Mouse (Mus musculus): ENCODE measurements around the gene Sdccag8. TPM values are rescaled to one million over a fixed set of nuclear protein-coding genes. Genes with fewer than 3 reads are reported as not detected.
"Not testable (repeated sequence)": the region's sequence is repeated elsewhere in the genome, so short reads cannot be mapped to it uniquely, and the experiment has no call there.

Gene Sdccag8
- polyA plus RNA-seq, 1 experiment from 2014 or later: 31.5 TPM

- Histone ChIP-seq H3K9me3 (replicated peaks; ENCODE audit: control insufficient read depth, low read length) (no peaks in the 10 kb centered on the region), H3K27ac (ENCODE audit: low read depth, low read length) (peak overlapping the region; percentile 93), H3K4me2 (ENCODE audit: low read length) (no peak overlapping the region), H3K27me3 (replicated peaks; ENCODE audit: control insufficient read depth, insufficient read depth, low read length) (no peaks in the 10 kb centered on the region), H3K9ac (ENCODE audit: low read length) (peak overlapping the region; percentile 33; the same call in 1 of the 2 replicates), H3K4me3 (ENCODE audit: low read depth, low read length) (no peak overlapping the region), H3K36me3 (ENCODE audit: control insufficient read depth, insufficient read depth, low read length) (no peaks in the 10 kb centered on the region), H3K4me1 (ENCODE audit: control insufficient read depth, insufficient read depth, low read length) (peaks cover 20% of the 10 kb centered on the region)
- 50% methylated on average over 13 of the region's 13 CpGs for WGBS
- DNase-seq (ENCODE audit: low spot score) (no peak), ATAC-seq (no peak)
Observed at GRCm38 (mm10) chr1:176934043-176934762, 119.7 kb downstream of the Sdccag8 start.

- Histone ChIP-seq H3K4me3 (ENCODE audit: low read depth, low read length) (no peak overlapping the region), H3K9ac (ENCODE audit: low read length) (no peak overlapping the region), H3K9me3 (replicated peaks; ENCODE audit: control insufficient read depth, low read length) (no peaks in the 10 kb centered on the region), H3K4me2 (ENCODE audit: low read length) (no peak overlapping the region), H3K4me1 (ENCODE audit: control insufficient read depth, insufficient read depth, low read length) (peaks cover 9% of the 10 kb centered on the region), H3K27me3 (replicated peaks; ENCODE audit: control insufficient read depth, insufficient read depth, low read length) (no peaks in the 10 kb centered on the region), H3K27ac (ENCODE audit: low read depth, low read length) (peak overlapping the region; percentile 69; the same call in 1 of the 2 replicates), H3K36me3 (ENCODE audit: control insufficient read depth, insufficient read depth, low read length) (no peaks in the 10 kb centered on the region)
- 59% methylated on average over 8 of the region's 8 CpGs for WGBS
- ATAC-seq (peak; percentile 57; the same call in 1 of the 2 replicates), DNase-seq (ENCODE audit: low spot score) (no peak)
Observed at GRCm38 (mm10) chr1:176939901-176940341, 125.5 kb downstream of the Sdccag8 start.

- H3K9me3 ChIP-seq (replicated peaks; ENCODE audit: control insufficient read depth, low read length); H3K27me3 ChIP-seq (replicated peaks; ENCODE audit: control insufficient read depth, insufficient read depth, low read length); H3K4me3 ChIP-seq (ENCODE audit: low read depth, low read length); ATAC-seq; DNase-seq (ENCODE audit: low spot score); H3K36me3 ChIP-seq (ENCODE audit: control insufficient read depth, insufficient read depth, low read length); H3K9ac ChIP-seq (ENCODE audit: low read length); H3K27ac ChIP-seq (ENCODE audit: low read depth, low read length); H3K4me2 ChIP-seq (ENCODE audit: low read length): not testable (repeated sequence)
- H3K4me1 ChIP-seq (ENCODE audit: control insufficient read depth, insufficient read depth, low read length): peaks cover 17% of the 10 kb centered on the region
Observed at GRCm38 (mm10) chr1:176941286-176941990, 127.0 kb downstream of the Sdccag8 start.

GRCm38 (mm10) chr1:176943126-176943525, 128.7 kb downstream of the Sdccag8 start:
- ATAC-seq (no peak), DNase-seq (ENCODE audit: low spot score) (no peak)
- H3K4me2 ChIP-seq (ENCODE audit: low read length): no peak overlapping the region
- no peaks in the 10 kb centered on the region for H3K36me3 ChIP-seq (ENCODE audit: control insufficient read depth, insufficient read depth, low read length)
- H3K27ac ChIP-seq (ENCODE audit: low read depth, low read length): no peak overlapping the region
- no peaks in the 10 kb centered on the region for H3K9me3 ChIP-seq (replicated peaks; ENCODE audit: control insufficient read depth, low read length)
- H3K9ac ChIP-seq (ENCODE audit: low read length): no peak overlapping the region
- no peak overlapping the region for H3K4me3 ChIP-seq (ENCODE audit: low read depth, low read length)
- H3K4me1 ChIP-seq (ENCODE audit: control insufficient read depth, insufficient read depth, low read length): peaks cover 29% of the 10 kb centered on the region
- no peaks in the 10 kb centered on the region for H3K27me3 ChIP-seq (replicated peaks; ENCODE audit: control insufficient read depth, insufficient read depth, low read length)
- 89% methylated on average over 5 of the region's 5 CpGs for WGBS

GRCm38 (mm10) chr1:176943987-176944386, 129.5 kb downstream of the Sdccag8 start:
- Histone ChIP-seq H3K9ac (ENCODE audit: low read length) (no peak overlapping the region), H3K36me3 (ENCODE audit: control insufficient read depth, insufficient read depth, low read length) (no peaks in the 10 kb centered on the region), H3K4me1 (ENCODE audit: control insufficient read depth, insufficient read depth, low read length) (peaks cover 34% of the 10 kb centered on the region), H3K27me3 (replicated peaks; ENCODE audit: control insufficient read depth, insufficient read depth, low read length) (no peaks in the 10 kb centered on the region), H3K27ac (ENCODE audit: low read depth, low read length) (no peak overlapping the region; the same call in 1 of the 2 replicates), H3K4me3 (ENCODE audit: low read depth, low read length) (no peak overlapping the region), H3K9me3 (replicated peaks; ENCODE audit: control insufficient read depth, low read length) (no peaks in the 10 kb centered on the region), H3K4me2 (ENCODE audit: low read length) (no peak overlapping the region)
- DNase-seq (ENCODE audit: low spot score) (peak; percentile 63), ATAC-seq (no peak)
- WGBS: 70% methylated on average over 5 of the region's 5 CpGs

- no peak overlapping the region for H3K4me2 ChIP-seq (ENCODE audit: low read length)
- H3K27me3 ChIP-seq (replicated peaks; ENCODE audit: control insufficient read depth, insufficient read depth, low read length): no peaks in the 10 kb centered on the region
- no peak overlapping the region for H3K4me3 ChIP-seq (ENCODE audit: low read depth, low read length)
- H3K4me1 ChIP-seq (ENCODE audit: control insufficient read depth, insufficient read depth, low read length): peaks cover 39% of the 10 kb centered on the region
- DNase-seq (ENCODE audit: low spot score) (no peak), ATAC-seq (no peak)
- H3K9me3 ChIP-seq (replicated peaks; ENCODE audit: control insufficient read depth, low read length): no peaks in the 10 kb centered on the region
- H3K27ac ChIP-seq (ENCODE audit: low read depth, low read length): peak overlapping the region; percentile 94; the same call in 1 of the 2 replicates
- 48% methylated on average over 8 of the region's 8 CpGs for WGBS
- no peak overlapping the region for H3K9ac ChIP-seq (ENCODE audit: low read length)
- no peaks in the 10 kb centered on the region for H3K36me3 ChIP-seq (ENCODE audit: control insufficient read depth, insufficient read depth, low read length)
Observed at GRCm38 (mm10) chr1:176944458-176945174, 130.2 kb downstream of the Sdccag8 start.

GRCm38 (mm10) chr1:176945175-176945540, 130.7 kb downstream of the Sdccag8 start:
- H3K4me1 ChIP-seq (ENCODE audit: control insufficient read depth, insufficient read depth, low read length): peaks cover 39% of the 10 kb centered on the region
- no peak overlapping the region for H3K9ac ChIP-seq (ENCODE audit: low read length)
- DNase-seq (ENCODE audit: low spot score): no peak
- H3K27me3 ChIP-seq (replicated peaks; ENCODE audit: control insufficient read depth, insufficient read depth, low read length): no peaks in the 10 kb centered on the region
- no peak overlapping the region for H3K4me3 ChIP-seq (ENCODE audit: low read depth, low read length)
- no peaks in the 10 kb centered on the region for H3K9me3 ChIP-seq (replicated peaks; ENCODE audit: control insufficient read depth, low read length)
- WGBS: 80% methylated on average over 12 of the region's 12 CpGs
- ATAC-seq: no peak
- H3K36me3 ChIP-seq (ENCODE audit: control insufficient read depth, insufficient read depth, low read length): no peaks in the 10 kb centered on the region
- H3K4me2 ChIP-seq (ENCODE audit: low read length): no peak overlapping the region
- H3K27ac ChIP-seq (ENCODE audit: low read depth, low read length): peak overlapping the region; percentile 94; the same call in 1 of the 2 replicates

GRCm38 (mm10) chr1:176946031-176946795, 131.8 kb downstream of the Sdccag8 start:
- H3K4me1 ChIP-seq (ENCODE audit: control insufficient read depth, insufficient read depth, low read length): peaks cover 39% of the 10 kb centered on the region
- H3K27me3 ChIP-seq (replicated peaks; ENCODE audit: control insufficient read depth, insufficient read depth, low read length): no peaks in the 10 kb centered on the region
- no peak overlapping the region for H3K9ac ChIP-seq (ENCODE audit: low read length)
- ATAC-seq: peak; percentile 82
- no peaks in the 10 kb centered on the region for H3K9me3 ChIP-seq (replicated peaks; ENCODE audit: control insufficient read depth, low read length)
- no peak for DNase-seq (ENCODE audit: low spot score)
- H3K4me3 ChIP-seq (ENCODE audit: low read depth, low read length): no peak overlapping the region
- H3K27ac ChIP-seq (ENCODE audit: low read depth, low read length): peak overlapping the region; percentile 94
- no peaks in the 10 kb centered on the region for H3K36me3 ChIP-seq (ENCODE audit: control insufficient read depth, insufficient read depth, low read length)
- 10% methylated on average over 11 of the region's 11 CpGs for WGBS
- peak overlapping the region; percentile 23 for H3K4me2 ChIP-seq (ENCODE audit: low read length)

All from forebrain, embryonic 14.5 days (tissue).